Mouse (Mus musculus): ENCODE results near the gene Ube2j2. TPM values are rescaled to one million over a fixed set of nuclear protein-coding genes. Genes with fewer than 3 reads are reported as not detected.

Gene Ube2j2
- polyA plus RNA-seq (2014; fragmentation: Illumina TruSeq; extraction: RNeasy Lipid Tissue Mini Kit (QIAGEN cat#74804); ENCODE audit: low read depth, low replicate concordance): 117 TPM

DNA sequence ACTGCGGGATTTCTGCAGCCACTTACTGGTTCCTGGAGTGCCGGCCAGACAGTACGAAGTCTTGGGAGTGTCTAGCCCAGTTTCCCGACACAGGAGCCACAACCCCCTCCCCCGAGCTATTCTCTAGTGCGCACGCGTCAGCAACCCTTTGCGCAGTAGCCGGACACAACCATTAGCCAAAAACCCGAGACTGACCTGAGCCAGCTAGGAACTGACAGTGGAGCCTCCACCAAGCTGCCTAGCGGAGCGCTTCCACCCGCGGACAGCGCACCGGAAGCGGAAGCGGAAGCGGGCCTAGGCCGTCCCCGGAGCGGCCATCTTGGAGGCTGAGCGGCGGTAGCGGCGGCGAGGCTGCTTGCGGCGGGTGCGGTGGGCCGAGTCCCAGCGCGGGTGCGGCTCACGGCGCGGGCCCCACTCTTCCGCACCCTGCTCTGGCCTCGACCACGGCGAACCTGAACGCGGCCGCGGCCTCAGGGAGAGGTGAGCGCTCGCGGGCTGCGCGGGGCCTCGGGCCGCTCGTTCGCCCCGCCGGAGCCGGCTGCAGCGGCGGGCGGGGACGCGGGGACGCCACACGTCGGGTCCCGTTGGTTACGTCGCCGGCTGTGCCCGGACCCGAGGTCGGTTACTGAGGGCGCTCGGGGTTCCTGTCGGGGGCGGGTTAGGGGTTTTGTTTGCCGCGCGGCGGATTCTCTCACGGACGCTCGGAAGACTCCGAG, at the start of gene Ube2j2:
Ube2j2 (plus strand) TSS at position 298 of the 716 bp plus-strand sequence.

DNA sequence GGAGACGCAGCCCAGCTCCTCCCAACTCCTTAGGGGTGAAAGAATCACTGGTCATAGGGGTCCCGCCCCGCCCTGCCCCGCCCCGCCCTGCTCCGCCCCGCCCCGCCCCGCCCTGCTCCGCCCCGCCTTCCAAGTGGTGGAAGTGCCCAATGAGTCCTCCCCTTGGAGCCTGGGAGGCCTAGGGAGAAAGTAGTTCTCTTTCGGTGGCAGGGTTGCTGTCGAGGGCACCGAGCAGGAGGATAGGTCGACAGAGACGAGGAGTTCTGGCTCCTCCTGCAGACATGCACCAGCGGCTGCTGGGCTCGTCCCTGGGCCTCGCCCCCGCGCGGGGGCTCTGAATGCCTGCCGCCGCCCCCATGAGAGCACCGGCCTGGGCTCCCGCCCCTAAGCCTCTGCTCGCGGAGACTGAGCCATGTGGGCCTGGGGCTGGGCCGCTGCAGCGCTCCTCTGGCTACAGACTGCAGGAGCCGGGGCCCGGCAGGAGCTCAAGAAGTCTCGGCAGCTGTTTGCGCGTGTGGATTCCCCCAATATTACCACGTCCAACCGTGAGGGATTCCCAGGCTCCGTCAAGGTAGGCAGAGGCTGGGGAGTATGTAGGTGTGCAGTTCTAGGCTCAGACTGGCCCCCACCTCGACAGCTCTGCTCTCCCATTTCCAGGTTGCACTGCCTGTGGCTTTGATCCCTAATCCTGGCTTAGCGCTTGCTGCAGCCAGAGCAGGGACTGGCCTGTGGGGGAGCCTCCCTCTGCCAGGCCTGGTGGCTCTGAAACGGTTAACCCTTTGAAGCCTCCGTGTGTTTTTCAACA, 18.7 kb downstream of the Ube2j2 start, which contains the start of gene C1qtnf12:
C1qtnf12 (plus strand) TSS at position 152 of the 805 bp plus-strand sequence.

DNA sequence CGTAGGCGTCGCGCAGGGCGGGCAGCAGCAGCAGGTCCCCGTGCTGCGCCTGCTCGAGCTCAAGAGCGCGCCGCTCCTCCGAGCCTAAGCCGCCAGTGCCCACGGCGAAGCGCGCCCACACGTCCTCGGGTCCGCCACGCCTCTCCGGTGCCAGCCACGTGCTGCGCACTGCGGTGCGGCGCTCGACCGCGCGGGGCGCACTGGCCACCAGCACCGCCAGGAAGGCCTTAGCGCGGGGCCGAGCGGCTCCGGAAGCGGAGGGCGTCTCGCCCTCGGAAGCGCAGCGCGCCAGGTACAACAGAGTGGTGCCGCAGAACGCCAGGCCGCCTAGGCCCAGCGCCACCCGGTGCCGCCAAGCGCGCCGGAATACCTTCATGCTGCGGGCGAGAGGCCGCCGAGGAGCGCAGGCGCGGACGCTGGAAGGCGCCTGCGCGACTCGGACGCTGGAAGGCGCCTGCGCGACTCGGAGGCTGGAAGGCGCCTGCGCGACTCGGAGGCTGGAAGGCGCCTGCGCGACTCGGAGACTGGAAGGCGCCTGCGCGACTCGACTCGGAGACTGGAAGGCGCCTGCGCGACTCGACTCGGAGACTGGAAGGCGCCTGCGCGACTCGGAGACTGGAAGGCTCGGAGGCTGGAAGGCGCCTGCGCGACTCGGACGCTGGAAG, 48.7 kb downstream of the Ube2j2 start, which contains the start of the genes B3galt6 and Sdf4:
B3galt6 (minus strand) TSS at position 409 of the 665 bp plus-strand sequence.
Sdf4 (plus strand) TSS at position 632 of the 665 bp plus-strand sequence.

Other genes with a start within 250 kb of the Ube2j2 start
- not detected for gene Fndc10, start 249.5 kb upstream of the Ube2j2 start, polyA plus RNA-seq (2014; fragmentation: Illumina TruSeq; extraction: RNeasy Lipid Tissue Mini Kit (QIAGEN cat#74804); ENCODE audit: low read depth, low replicate concordance)
- 110 TPM for gene Ssu72, start 239.0 kb upstream of the Ube2j2 start, polyA plus RNA-seq (2014; fragmentation: Illumina TruSeq; extraction: RNeasy Lipid Tissue Mini Kit (QIAGEN cat#74804); ENCODE audit: low read depth, low replicate concordance)
- gene Tmem240, start 209.0 kb upstream of the Ube2j2 start, polyA plus RNA-seq (2014; fragmentation: Illumina TruSeq; extraction: RNeasy Lipid Tissue Mini Kit (QIAGEN cat#74804); ENCODE audit: low read depth, low replicate concordance): not detected
- gene Atad3a, start 182.7 kb upstream of the Ube2j2 start, polyA plus RNA-seq (2014; fragmentation: Illumina TruSeq; extraction: RNeasy Lipid Tissue Mini Kit (QIAGEN cat#74804); ENCODE audit: low read depth, low replicate concordance): 5.1 TPM
- 0.63 TPM for gene Vwa1, start 169.1 kb upstream of the Ube2j2 start, polyA plus RNA-seq (2014; fragmentation: Illumina TruSeq; extraction: RNeasy Lipid Tissue Mini Kit (QIAGEN cat#74804); ENCODE audit: low read depth, low replicate concordance)
- gene Tmem88b, start 158.0 kb upstream of the Ube2j2 start, polyA plus RNA-seq (2014; fragmentation: Illumina TruSeq; extraction: RNeasy Lipid Tissue Mini Kit (QIAGEN cat#74804); ENCODE audit: low read depth, low replicate concordance): 0.98 TPM
- not detected for gene Ankrd65, start 153.4 kb upstream of the Ube2j2 start, polyA plus RNA-seq (2014; fragmentation: Illumina TruSeq; extraction: RNeasy Lipid Tissue Mini Kit (QIAGEN cat#74804); ENCODE audit: low read depth, low replicate concordance)
- gene Mrpl20, start 141.0 kb upstream of the Ube2j2 start, polyA plus RNA-seq (2014; fragmentation: Illumina TruSeq; extraction: RNeasy Lipid Tissue Mini Kit (QIAGEN cat#74804); ENCODE audit: low read depth, low replicate concordance): 39.1 TPM
- gene Ccnl2, start 131.3 kb upstream of the Ube2j2 start, polyA plus RNA-seq (2014; fragmentation: Illumina TruSeq; extraction: RNeasy Lipid Tissue Mini Kit (QIAGEN cat#74804); ENCODE audit: low read depth, low replicate concordance): 177 TPM
- 4.8 TPM for gene Aurkaip1, start 112.6 kb upstream of the Ube2j2 start, polyA plus RNA-seq (2014; fragmentation: Illumina TruSeq; extraction: RNeasy Lipid Tissue Mini Kit (QIAGEN cat#74804); ENCODE audit: low read depth, low replicate concordance)
- gene Mxra8, start 104.2 kb upstream of the Ube2j2 start, polyA plus RNA-seq (2014; fragmentation: Illumina TruSeq; extraction: RNeasy Lipid Tissue Mini Kit (QIAGEN cat#74804); ENCODE audit: low read depth, low replicate concordance): 52.4 TPM
- gene Dvl1, start 96.4 kb upstream of the Ube2j2 start, polyA plus RNA-seq (2014; fragmentation: Illumina TruSeq; extraction: RNeasy Lipid Tissue Mini Kit (QIAGEN cat#74804); ENCODE audit: low read depth, low replicate concordance): 1.5 TPM
- 0.13 TPM for gene Tas1r3, start 80.5 kb upstream of the Ube2j2 start, polyA plus RNA-seq (2014; fragmentation: Illumina TruSeq; extraction: RNeasy Lipid Tissue Mini Kit (QIAGEN cat#74804); ENCODE audit: low read depth, low replicate concordance)
- 7.8 TPM for gene Cptp, start 74.4 kb upstream of the Ube2j2 start, polyA plus RNA-seq (2014; fragmentation: Illumina TruSeq; extraction: RNeasy Lipid Tissue Mini Kit (QIAGEN cat#74804); ENCODE audit: low read depth, low replicate concordance)
- 2.7 TPM for gene Ints11, start 74.3 kb upstream of the Ube2j2 start, polyA plus RNA-seq (2014; fragmentation: Illumina TruSeq; extraction: RNeasy Lipid Tissue Mini Kit (QIAGEN cat#74804); ENCODE audit: low read depth, low replicate concordance)
- 1.3 TPM for gene Pusl1, start 52.0 kb upstream of the Ube2j2 start, polyA plus RNA-seq (2014; fragmentation: Illumina TruSeq; extraction: RNeasy Lipid Tissue Mini Kit (QIAGEN cat#74804); ENCODE audit: low read depth, low replicate concordance)
- gene Acap3, start 52.0 kb upstream of the Ube2j2 start, polyA plus RNA-seq (2014; fragmentation: Illumina TruSeq; extraction: RNeasy Lipid Tissue Mini Kit (QIAGEN cat#74804); ENCODE audit: low read depth, low replicate concordance): 0.47 TPM
- 3.3 TPM for gene C1qtnf12, start 18.5 kb downstream of the Ube2j2 start, polyA plus RNA-seq (2014; fragmentation: Illumina TruSeq; extraction: RNeasy Lipid Tissue Mini Kit (QIAGEN cat#74804); ENCODE audit: low read depth, low replicate concordance)
- gene B3galt6, start 48.8 kb downstream of the Ube2j2 start, polyA plus RNA-seq (2014; fragmentation: Illumina TruSeq; extraction: RNeasy Lipid Tissue Mini Kit (QIAGEN cat#74804); ENCODE audit: low read depth, low replicate concordance): 6.1 TPM
- 145 TPM for gene Sdf4, start 49.0 kb downstream of the Ube2j2 start, polyA plus RNA-seq (2014; fragmentation: Illumina TruSeq; extraction: RNeasy Lipid Tissue Mini Kit (QIAGEN cat#74804); ENCODE audit: low read depth, low replicate concordance)
- gene Tnfrsf4, start 70.0 kb downstream of the Ube2j2 start, polyA plus RNA-seq (2014; fragmentation: Illumina TruSeq; extraction: RNeasy Lipid Tissue Mini Kit (QIAGEN cat#74804); ENCODE audit: low read depth, low replicate concordance): not detected
- not detected for gene Tnfrsf18, start 82.3 kb downstream of the Ube2j2 start, polyA plus RNA-seq (2014; fragmentation: Illumina TruSeq; extraction: RNeasy Lipid Tissue Mini Kit (QIAGEN cat#74804); ENCODE audit: low read depth, low replicate concordance)
- gene Ttll10, start 115.6 kb downstream of the Ube2j2 start, polyA plus RNA-seq (2014; fragmentation: Illumina TruSeq; extraction: RNeasy Lipid Tissue Mini Kit (QIAGEN cat#74804); ENCODE audit: low read depth, low replicate concordance): 2.5 TPM
- gene 9430015G10Rik, start 166.2 kb downstream of the Ube2j2 start, polyA plus RNA-seq (2014; fragmentation: Illumina TruSeq; extraction: RNeasy Lipid Tissue Mini Kit (QIAGEN cat#74804); ENCODE audit: low read depth, low replicate concordance): 3.6 TPM
- gene Rnf223, start 186.7 kb downstream of the Ube2j2 start, polyA plus RNA-seq (2014; fragmentation: Illumina TruSeq; extraction: RNeasy Lipid Tissue Mini Kit (QIAGEN cat#74804); ENCODE audit: low read depth, low replicate concordance): not detected

All from sigmoid colon, adult 10 weeks (tissue).